ENCODE assay signal across 8 mouse cellular contexts in the genomic region with DNA sequence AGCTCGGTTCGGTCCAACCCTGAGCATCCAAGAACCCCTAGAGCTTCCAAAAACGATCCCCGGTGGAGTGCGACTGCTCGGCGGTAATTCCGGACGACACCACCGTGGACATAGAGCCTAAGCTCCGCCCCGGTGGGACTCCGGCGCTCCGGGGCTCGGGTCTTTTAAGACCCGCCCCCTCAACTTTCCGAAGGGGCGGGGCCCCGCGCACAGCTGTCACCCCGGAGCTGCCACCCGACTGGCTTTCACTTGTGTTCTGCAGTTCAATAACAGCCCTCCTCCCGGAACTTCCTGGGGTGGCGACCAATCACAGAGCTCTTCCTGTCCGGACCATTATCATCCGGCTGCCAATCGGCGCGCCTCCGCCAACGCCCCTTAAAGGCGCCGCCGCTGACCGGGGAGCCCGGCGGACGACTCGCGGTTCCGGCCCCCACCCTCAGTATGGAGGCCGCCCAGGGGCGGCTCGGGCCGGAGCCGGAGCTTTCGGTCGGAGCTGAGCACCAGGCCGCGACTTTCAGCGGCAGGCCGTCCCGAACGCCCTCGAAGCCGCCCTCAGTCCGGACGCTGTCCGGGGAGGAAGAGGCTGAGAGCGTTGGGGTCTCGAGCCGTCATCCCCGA. TPM values are rescaled to one million over a fixed set of nuclear protein-coding genes. Genes with fewer than 3 reads are reported as not detected.
DNase-seq lines count a peak whose midpoint lies in the region; ATAC-seq and TF ChIP-seq lines count a peak whose summit lies in the region.

A gene (plus strand): TSS at position 361 of the 618 bp plus-strand sequence.

- no peaks in the 10 kb centered on the region for H3K27me3 ChIP-seq in hindbrain, postnatal 0 days (ENCODE audit: insufficient read depth, low read length)
- no peaks in the 10 kb centered on the region for H3K27me3 ChIP-seq in megakaryocyte, embryonic 14.5 days (replicated peaks)

- DNase-seq in WW6 (ENCODE audit: low read depth, low spot score), result peak; percentile 99
- peak; percentile 83 to 92 for DNase-seq in cerebellum, postnatal 4 days (ENCODE audit: low spot score in 2 of 2)
- DNase-seq in gastrocnemius, adult 2 months, result peak; percentile 97
- DNase-seq in hindbrain, postnatal 0 days (ENCODE audit: low spot score), result peak; percentile 98
- peak; percentile 86 to 99 for DNase-seq in left cerebral cortex, adult 8-10 months (ENCODE audit: low spot score in 2 of 2)
- peak; percentile 98 to 99 for DNase-seq in right cerebral cortex, postnatal 10 days (ENCODE audit: low spot score in 2 of 2)
- DNase-seq in urinary bladder, postnatal 25 days (ENCODE audit: low spot score), result peak; percentile 84

- WGBS in hindbrain, postnatal 0 days, result under 1% methylated on average over 64 of the region's 64 CpGs

- H3K4me1 ChIP-seq in hindbrain, postnatal 0 days (ENCODE audit: insufficient read depth, low read length), result peaks cover 13% of the 10 kb centered on the region
- peaks cover 50% of the 10 kb centered on the region for H3K4me1 ChIP-seq in megakaryocyte, embryonic 14.5 days

- intact Hi-C loops in gastrocnemius, adult 2 months (cut with DNase I), result no loop called here

- no peaks in the 10 kb centered on the region for H3K36me3 ChIP-seq in hindbrain, postnatal 0 days (ENCODE audit: insufficient read depth, low read length)
- peaks cover 4% of the 10 kb centered on the region for H3K36me3 ChIP-seq in megakaryocyte, embryonic 14.5 days (replicated peaks; ENCODE audit: low read length)

- peak within 1 kb of the TSS; percentile 89 for H3K4me2 ChIP-seq in hindbrain, postnatal 0 days (ENCODE audit: low read depth, low read length)

- H3K9me3 ChIP-seq in hindbrain, postnatal 0 days (ENCODE audit: low read length), result no peaks in the 10 kb centered on the region
- no peaks in the 10 kb centered on the region for H3K9me3 ChIP-seq in megakaryocyte, embryonic 14.5 days

- peak within 1 kb of the TSS; percentile 99 for H3K4me3 ChIP-seq in gastrocnemius, adult 2 months
- H3K4me3 ChIP-seq in hindbrain, postnatal 0 days (ENCODE audit: low read length), result peak within 1 kb of the TSS; percentile 53
- peak within 1 kb of the TSS; percentile 93 for H3K4me3 ChIP-seq in megakaryocyte, embryonic 14.5 days (replicated peaks)

- H3K27ac ChIP-seq in gastrocnemius, adult 2 months, result peak within 1 kb of the TSS; percentile 97
- H3K27ac ChIP-seq in hindbrain, postnatal 0 days, result peak within 1 kb of the TSS; percentile 89

- TF ChIP-seq CTCF in gastrocnemius, adult 2 months (IDR thresholded peaks at IDR 0.05), result no peak
- TF ChIP-seq CTCF in hindbrain, postnatal 0 days (IDR thresholded peaks at IDR 0.05; ENCODE audit: low read depth), result no peak

- ATAC-seq in hindbrain, postnatal 0 days, result peak; percentile 96

- peak within 1 kb of the TSS; percentile 69 for H3K9ac ChIP-seq in hindbrain, postnatal 0 days (replicated peaks; ENCODE audit: low read length)

RNA-seq across cellular contexts. Expression of the gene that starts here (rescaled TPM):
- total RNA-seq in gastrocnemius, adult 2 months (2021), result 10 to 100 TPM; 17.9 to 18.9 TPM
- 25.4 and 40.8 TPM in 2 replicates for total RNA-seq in hindbrain, postnatal 0 days (2014; rRNA removed)
- polyA plus RNA-seq in hindbrain, postnatal 0 days (2015; fragmentation: Nextera tagmentation; extraction: Ambion mirVana), result 21.3 and 21.9 TPM in 2 replicates
- total RNA-seq in left cerebral cortex, adult 8-10 months (2022), result 10 to 100 TPM; 32.3 to 37.9 (median 33.5) TPM
- polyA plus RNA-seq in megakaryocyte, embryonic 14.5 days (2012; ENCODE audit: insufficient read depth, low replicate concordance), result 60.9 and 88.1 TPM in 2 replicates

Comparison
In these comparisons a context has a peak if more than half of its experiments do, and no peak if none do; other contexts are left out.
1. Peak in every context shown above with its lines: DNase-seq, ATAC-seq, H3K4me3 ChIP-seq and H3K27ac ChIP-seq.